Mouse (Mus musculus): ENCODE results near the gene Phactr2.
"Not testable (repeated sequence)": the region's sequence is repeated elsewhere in the genome, so short reads cannot be mapped to it uniquely, and the experiment has no call there.

Gene Phactr2

DNA sequence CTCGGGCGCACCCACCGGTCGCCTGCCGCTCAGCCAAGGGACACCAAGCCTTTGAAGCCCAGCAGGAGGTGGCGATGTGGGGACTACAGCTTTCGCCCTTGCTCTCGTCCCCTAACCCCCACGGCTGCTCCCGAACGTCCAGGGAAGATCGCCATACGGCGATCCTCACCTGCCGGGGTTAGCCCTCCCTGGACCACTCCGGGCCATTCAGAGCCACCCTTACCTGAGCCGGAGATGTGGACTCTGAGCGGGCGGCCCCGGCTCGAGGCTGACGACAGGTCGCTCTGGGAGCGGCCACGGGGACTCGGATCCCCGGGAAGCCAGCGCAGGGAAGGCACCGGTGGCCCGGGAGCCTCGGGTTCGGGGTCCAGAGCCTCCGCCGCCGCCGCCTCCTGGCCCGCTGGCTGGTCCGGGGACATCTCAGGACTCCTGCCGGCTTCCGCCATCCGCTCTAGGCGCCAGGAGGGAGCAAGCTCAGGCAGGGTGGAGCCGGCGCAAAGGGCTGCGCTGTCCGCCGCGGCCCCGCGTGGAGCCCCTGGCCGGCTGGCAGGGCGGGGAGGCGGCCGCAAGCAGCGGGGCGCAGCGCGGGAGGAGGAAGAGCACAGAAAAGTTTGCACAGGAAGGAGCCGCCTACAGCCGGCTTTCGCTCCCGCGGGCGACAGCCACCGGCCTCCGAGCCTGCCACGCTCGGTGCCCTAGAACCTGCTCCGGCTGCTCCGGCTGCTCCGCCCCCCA is at the start of gene Phactr2:
Gene Phactr2 (minus strand): TSS at position 580 of the 735 bp plus-strand sequence.
- in situ Hi-C loops (cut with MboI; ENCODE audit: low pct_unique_long_range_greater_than_20kb in 1 of 2, low sequenced_read_pairs in 2 of 2, unreplicated experiment in 1 of 2): no loop called here

DNA sequence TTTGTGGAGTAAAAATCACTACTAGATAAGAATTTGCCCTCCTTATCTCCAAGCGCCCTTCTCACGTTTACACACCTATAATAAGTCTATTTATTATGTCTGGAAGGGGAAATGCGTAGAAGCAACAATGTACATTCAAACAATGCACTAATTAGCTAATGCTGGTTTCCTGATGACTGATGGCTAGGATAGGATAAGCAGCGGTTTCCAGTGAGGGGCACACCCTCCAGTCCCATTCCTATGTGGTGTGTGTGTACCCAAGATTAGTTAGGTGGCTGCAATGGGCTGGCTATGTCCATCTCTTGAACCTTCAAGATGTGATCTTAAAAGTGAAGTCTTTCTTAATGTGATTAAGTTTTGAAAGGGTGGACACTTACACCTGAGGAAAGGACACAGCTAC is 47.6 kb upstream of the Phactr2 start:
- in situ Hi-C loops (cut with MboI; ENCODE audit: low pct_unique_long_range_greater_than_20kb in 1 of 2, low sequenced_read_pairs in 2 of 2, unreplicated experiment in 1 of 2): no loop called here

DNA sequence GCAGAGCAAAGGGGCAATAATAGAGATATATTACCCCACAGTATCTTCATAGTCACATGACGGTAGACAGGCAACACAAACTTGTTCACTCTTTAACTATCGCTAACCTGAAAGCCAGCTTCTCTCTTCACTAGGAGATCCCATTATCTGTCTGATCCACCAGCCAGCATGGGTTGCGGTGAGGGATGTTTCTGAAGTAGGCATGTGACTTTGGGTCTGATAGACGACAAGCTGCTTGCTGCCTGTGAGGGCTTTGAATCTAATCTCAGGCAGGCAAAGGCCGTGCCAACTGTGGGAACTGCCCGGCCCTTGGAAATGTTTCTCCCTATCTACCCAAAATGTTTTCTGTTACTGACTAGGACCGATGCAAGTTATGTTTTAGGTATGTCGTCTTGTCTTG is 28.2 kb upstream of the Phactr2 start:
- in situ Hi-C loops (cut with MboI; ENCODE audit: low pct_unique_long_range_greater_than_20kb in 1 of 2, low sequenced_read_pairs in 2 of 2, unreplicated experiment in 1 of 2): no loop called here

DNA sequence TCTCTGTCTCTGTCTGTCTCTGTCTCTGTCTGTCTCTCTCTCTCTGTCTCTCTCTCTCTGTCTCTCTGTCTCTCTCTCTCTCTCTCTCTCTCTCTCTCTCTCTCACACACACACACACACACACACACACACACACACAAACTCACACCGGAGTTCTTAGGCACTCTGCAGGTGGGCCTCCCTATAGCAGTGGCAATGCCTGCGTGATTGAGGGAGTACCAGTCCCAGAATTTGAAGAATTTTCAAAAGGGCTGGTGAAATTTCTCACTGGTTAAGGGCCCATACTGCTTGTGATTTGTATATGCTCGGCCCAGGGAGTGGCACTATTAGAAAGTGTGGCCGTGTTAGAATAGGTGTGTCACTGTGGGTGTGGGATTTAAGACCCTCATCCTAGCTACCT is 27.3 kb upstream of the Phactr2 start:
- in situ Hi-C loops (cut with MboI; ENCODE audit: low pct_unique_long_range_greater_than_20kb in 1 of 2, low sequenced_read_pairs in 2 of 2, unreplicated experiment in 1 of 2): not testable (repeated sequence)

DNA sequence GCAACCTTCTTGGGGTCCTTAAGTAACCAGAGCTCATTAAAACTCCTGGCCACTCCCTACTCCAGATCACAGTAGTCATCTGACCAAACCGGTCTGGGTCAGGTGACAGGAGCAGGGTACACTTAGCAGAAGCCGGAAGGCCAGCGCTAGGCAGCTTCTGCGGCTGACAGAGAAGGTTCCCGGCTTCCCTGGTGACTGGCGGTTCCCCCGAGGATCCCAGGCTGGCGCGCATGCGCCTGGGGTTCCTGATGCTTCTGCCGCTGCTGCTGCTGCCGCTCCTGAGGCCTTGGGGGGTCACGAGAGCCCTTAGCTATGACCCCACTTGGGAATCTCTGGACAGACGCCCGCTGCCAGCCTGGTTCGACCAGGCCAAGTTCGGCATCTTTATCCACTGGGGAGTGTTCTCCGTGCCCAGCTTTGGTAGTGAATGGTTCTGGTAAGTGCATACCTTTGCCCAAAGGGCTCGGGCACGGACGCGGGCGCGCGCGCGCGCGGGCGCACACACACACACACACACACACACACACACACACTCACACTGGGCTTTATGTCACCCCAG is 26.8 kb upstream of the Phactr2 start:
- in situ Hi-C loops (cut with MboI; ENCODE audit: low pct_unique_long_range_greater_than_20kb in 1 of 2, low sequenced_read_pairs in 2 of 2, unreplicated experiment in 1 of 2): no loop called here

DNA sequence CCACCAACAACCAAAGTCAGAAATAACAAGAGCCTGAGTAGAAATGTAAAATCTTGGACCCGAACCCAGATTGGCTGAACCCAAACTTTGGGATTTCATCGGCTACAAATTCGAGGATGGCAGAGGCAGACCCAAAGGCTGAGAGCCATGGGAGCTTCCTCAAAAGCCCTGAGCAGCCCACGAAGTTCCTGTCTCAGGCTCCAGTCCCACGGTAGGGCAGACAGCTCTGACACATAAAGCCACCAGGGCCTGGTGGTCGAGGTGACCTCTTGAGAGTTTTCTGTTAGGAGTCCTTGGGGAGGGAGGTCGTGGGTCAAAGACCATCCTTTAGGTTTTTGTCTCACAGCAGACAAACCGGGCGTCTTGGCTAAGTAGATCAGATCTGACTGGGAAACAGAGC is 26.3 kb upstream of the Phactr2 start:
- in situ Hi-C loops (cut with MboI; ENCODE audit: low pct_unique_long_range_greater_than_20kb in 1 of 2, low sequenced_read_pairs in 2 of 2, unreplicated experiment in 1 of 2): no loop called here

DNA sequence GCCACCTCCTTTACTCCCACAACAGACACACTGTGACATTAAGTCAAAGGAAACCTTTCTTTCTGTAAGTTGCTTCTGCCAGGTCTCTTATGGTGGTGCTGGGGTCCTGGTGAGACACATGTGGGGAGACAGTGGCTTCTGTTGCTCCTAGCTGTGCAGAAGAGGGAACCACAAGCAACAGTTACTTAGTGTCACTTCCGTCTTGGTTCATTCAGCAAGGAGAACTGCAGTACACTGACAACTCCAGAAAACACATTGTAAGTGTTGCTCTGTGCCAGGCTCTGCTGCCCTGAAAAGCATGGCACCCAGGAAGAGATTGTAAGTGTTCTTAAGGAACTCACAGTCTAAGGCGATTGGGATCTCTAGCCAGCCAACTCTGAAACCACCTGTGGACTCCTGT is 25.1 kb upstream of the Phactr2 start, which contains the start of gene Fuca2:
Gene Fuca2 (plus strand): TSS at position 210 of the 400 bp plus-strand sequence.
- in situ Hi-C loops (cut with MboI; ENCODE audit: low pct_unique_long_range_greater_than_20kb in 1 of 2, low sequenced_read_pairs in 2 of 2, unreplicated experiment in 1 of 2): no loop called here

DNA sequence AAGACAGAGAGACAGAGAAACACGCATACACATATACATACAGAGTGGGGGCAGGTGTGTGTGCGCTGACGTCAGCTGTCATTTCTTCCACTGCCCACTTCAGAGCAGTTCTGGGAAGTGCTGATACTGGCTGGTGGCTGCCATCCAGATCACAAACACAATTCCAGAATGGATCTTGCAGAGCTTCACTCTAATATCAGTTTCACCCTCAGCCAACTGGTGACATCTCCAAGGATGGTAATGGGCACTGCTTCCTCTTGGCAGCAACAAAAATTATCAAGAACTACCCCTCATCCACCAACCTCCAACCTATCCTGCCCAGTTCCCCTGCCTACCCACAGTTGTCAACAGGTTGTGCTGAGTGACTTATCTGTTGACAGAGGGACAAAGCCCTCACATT is 22.1 kb upstream of the Phactr2 start:
- in situ Hi-C loops (cut with MboI; ENCODE audit: low pct_unique_long_range_greater_than_20kb in 1 of 2, low sequenced_read_pairs in 2 of 2, unreplicated experiment in 1 of 2): no loop called here

DNA sequence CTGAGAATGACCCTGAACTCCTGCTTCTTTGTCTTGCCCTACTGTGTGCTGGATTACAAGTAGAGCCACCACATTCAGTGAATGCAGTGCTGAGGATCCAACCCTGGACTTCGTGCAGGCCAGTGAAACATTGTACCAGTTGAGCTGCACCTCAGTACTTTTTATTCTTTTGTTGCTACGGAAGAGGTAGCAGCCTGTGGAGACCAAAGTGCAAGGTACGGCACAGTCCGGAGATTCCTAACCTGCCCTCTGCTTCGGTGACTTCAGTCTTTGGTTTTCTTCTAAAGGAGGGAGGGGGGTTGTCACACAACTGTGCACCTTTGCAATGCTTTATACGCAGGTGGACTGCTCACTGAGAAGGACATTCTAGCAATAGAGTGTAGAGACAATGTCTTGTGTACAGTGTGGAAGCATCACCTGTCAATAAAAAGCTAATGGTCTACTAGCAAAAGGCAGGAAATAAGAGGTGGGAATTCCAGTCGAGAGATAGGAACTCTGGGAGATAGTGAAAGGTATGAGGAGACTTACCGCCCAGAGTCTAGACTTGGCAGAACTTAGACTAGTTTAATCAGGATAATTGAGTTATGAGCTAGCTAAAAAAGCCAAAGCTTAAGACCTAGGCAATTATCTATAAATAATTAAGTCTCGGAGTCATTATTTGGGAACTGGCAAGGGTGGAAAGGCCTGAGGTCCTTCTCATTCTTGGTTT is 19.9 kb upstream of the Phactr2 start:
- in situ Hi-C loops (cut with MboI; ENCODE audit: low pct_unique_long_range_greater_than_20kb in 1 of 2, low sequenced_read_pairs in 2 of 2, unreplicated experiment in 1 of 2): no loop called here

DNA sequence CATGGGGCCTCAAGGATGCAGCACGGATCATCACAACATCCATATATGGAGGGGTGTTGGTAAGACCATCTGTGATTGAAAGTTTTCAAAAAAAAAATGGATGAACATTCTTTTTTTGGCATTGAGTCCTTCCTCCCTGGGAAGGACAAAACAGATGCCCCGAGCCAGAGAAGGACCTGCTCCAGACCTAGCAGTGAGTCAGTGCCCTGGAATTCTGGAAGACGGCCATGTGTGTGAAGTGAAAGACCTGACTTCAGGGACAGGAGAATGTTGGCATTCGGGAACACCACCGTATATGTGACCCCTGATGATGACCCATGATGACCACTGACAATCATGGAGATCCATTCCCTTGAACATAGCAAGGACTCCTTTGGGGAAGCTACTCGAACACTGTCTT is 15.5 kb upstream of the Phactr2 start:
- in situ Hi-C loops (cut with MboI; ENCODE audit: low pct_unique_long_range_greater_than_20kb in 1 of 2, low sequenced_read_pairs in 2 of 2, unreplicated experiment in 1 of 2): no loop called here

DNA sequence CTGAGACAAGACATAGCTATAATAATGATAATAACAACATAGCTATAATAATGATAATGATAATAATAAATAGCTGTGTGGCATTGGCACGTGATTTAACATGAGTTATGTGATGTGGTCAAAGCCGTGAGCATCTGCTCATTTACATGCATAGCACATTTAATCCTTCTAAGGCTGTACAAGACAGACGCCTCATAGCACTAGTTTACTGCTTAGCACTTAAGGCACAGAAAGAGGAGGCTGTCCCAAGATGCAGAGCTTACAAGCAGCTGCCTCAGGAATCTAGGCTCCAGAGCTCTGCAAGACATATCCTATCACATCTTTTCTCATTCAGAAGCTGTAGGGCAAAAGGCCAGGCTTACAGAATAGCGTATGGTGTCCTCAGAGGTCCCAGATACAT is 11.7 kb upstream of the Phactr2 start:
- in situ Hi-C loops (cut with MboI; ENCODE audit: low pct_unique_long_range_greater_than_20kb in 1 of 2, low sequenced_read_pairs in 2 of 2, unreplicated experiment in 1 of 2): no loop called here

DNA sequence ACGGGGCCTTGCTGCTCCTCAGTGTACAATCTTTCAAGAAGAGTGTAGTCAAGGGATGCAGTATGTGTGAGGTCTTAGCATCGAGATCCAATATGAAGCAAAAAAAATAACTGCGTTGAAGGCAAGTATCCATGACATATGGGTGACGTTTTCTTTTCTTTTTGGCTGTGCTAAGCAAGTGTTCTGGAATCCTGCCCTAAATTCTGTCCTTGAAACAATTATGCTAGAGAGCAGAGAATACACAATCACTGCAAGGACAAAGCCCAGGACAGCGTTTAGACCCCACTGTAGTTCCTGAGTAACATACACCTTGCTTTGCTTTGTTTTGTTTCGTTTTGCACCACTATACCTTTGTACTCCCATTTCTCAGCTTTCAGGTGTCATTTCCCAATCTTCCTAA is 5.1 kb upstream of the Phactr2 start:
- in situ Hi-C loops (cut with MboI; ENCODE audit: low pct_unique_long_range_greater_than_20kb in 1 of 2, low sequenced_read_pairs in 2 of 2, unreplicated experiment in 1 of 2): no loop called here

DNA sequence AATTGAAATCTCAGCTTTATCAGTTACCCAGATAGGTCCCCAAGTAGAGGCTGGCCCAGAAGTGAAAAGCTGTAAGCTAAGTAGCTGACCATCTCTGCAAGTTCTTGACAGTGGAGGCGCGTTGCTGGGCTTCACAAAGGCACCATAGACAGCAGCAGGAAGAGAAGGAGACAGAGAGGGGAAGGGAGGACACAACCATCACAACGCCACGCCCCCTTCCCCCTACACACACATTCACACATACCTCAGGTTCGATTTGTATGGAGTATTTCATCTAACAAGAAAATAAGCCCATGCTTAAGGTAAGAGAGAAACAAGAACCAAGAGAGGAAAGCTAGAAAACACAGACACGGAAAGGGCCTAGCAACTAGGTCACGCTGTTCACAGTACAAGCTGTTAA is 909 bp upstream of the Phactr2 start:
- in situ Hi-C loops (cut with MboI; ENCODE audit: low pct_unique_long_range_greater_than_20kb in 1 of 2, low sequenced_read_pairs in 2 of 2, unreplicated experiment in 1 of 2): no loop called here

DNA sequence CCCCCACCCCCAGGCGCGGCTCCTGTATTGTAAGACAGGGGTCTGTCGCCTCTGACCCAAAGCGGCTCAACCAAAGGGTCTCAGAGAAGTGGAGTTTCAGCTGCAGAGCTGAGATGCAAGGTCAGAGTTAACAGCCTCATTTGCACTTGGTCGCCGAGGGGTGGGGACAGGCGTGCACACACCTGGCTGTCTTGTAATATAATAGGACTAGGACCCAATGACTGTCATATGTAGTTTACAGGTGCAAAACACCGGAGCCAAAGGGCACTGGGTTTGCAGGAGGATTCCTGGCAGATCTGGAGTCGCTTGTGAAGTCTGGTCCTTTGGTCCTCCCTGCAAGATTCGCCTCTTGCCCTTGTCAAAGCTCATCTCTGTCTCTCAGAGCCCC is 350 bp upstream of the Phactr2 start:
- in situ Hi-C loops (cut with MboI; ENCODE audit: low pct_unique_long_range_greater_than_20kb in 1 of 2, low sequenced_read_pairs in 2 of 2, unreplicated experiment in 1 of 2): no loop called here

DNA sequence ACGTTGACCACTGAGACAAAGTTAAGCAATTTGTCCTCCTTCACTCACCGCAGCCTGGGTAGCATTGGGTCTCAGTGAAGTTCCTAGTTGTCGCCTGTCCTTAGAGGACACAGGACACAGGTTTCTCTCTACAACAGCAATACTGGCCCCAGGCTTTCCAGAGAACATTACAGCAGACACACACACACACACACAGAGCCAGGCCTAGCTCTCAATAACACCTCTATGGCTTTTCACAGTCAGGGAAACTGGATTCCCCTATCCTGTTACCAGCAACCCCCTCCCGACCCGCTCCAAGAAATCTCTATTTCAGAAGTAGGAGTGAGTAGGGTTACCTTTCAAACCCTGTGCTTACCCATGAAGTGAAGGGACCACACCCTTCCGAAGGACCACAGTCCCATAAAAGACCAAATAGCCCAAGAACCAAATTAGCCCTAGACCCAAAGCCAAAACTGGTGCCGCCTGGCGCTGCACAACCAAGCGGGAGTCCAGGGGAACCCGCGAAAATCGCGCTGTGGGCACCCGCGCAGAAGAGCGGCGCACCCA is 852 bp downstream of the Phactr2 start:
- in situ Hi-C loops (cut with MboI; ENCODE audit: low pct_unique_long_range_greater_than_20kb in 1 of 2, low sequenced_read_pairs in 2 of 2, unreplicated experiment in 1 of 2): no loop called here

DNA sequence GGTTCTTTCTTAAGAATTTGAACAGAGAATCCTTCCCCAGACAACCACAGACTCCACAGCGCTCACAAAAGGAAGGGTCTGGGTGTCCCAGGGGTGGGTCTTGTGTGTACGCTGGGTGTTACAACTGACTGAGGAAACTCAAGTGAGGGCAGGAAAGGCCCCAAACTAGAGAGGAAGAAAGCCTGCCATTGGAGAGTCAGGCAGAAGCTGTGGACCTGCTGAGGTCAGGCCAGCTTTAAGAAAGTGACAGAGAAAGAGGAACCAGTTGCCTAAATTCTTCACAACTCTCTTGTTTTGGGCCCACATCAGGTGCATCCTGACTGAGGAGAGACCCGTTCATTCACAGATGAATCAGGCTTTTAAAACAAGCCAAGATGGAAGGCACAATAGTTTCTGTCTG is 4.0 kb downstream of the Phactr2 start:
- in situ Hi-C loops (cut with MboI; ENCODE audit: low pct_unique_long_range_greater_than_20kb in 1 of 2, low sequenced_read_pairs in 2 of 2, unreplicated experiment in 1 of 2): no loop called here

DNA sequence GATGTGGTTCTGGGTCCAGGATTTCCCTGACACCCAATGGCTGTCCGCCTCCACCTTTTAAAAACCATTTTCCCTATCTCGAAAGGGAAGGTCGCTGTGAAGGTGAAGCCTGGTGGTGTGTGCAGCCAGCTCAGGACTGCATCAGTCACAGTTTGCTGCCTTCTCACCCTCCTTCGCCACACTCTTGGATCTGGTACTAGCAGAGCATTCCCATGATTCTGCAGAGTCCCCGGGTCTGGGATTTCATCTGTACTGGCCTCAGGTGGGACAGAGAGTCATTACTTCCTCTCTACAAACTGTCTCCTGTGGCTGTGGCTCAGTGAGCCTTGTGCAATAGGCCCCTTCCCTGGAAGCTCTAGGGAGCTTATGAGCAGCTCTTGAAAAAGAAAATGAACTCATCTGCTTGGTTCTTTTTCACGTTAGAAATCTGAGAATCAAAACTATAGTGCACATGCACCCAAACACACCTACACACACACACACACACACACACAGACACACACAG is 6.1 kb downstream of the Phactr2 start:
- in situ Hi-C loops (cut with MboI; ENCODE audit: low pct_unique_long_range_greater_than_20kb in 1 of 2, low sequenced_read_pairs in 2 of 2, unreplicated experiment in 1 of 2): not testable (repeated sequence)

DNA sequence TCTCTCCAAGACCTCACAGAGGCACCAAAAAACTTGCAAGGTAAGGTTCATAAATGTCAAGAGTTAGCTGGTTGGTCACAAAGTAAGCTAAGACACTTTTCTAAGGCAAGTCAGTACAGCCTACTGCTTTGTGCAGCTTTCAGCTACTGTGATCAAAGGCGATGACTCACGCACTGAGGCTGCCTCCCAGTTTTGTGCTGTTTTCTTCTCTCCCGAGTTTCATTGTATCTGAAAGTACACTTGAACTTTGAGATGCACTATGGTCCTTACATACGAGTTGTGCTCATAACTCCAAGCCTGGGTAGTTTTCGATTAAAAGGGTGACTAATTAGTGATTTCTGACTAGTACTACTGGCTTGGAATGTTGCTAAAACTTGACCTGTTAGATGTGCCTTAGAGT is 7.3 kb downstream of the Phactr2 start:
- in situ Hi-C loops (cut with MboI; ENCODE audit: low pct_unique_long_range_greater_than_20kb in 1 of 2, low sequenced_read_pairs in 2 of 2, unreplicated experiment in 1 of 2): no loop called here

DNA sequence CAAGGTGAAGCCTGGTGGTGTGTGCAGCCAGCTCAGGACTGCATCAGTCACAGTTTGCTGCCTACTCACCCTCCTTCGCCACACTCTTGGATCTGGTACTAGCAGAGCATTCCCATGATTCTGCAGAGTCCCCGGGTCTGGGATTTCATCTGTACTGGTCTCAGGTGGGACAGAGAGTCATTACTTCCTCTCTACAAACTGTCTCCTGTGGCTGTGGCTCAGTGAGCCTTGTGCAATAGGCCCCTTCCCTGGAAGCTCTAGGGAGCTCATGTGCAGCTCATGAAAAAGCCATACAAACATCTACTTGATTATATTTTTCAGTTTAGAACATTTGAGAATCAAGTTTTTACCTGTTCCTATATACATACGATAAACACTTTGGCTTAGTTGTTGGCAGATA is 9.9 kb downstream of the Phactr2 start:
- in situ Hi-C loops (cut with MboI; ENCODE audit: low pct_unique_long_range_greater_than_20kb in 1 of 2, low sequenced_read_pairs in 2 of 2, unreplicated experiment in 1 of 2): not testable (repeated sequence)
